Mouse (Mus musculus) cortical plate, adult 2 months (tissue): ENCODE results near the gene Ndufs2.

Experiments
- CTCF ChIP-seq: fragments of 200-500 bp; IDR thresholded peaks from 2 replicates; pipeline ENCODE4 v1.5.1; 2011; ENCODE audit warnings: mild to moderate bottlenecking, control low read depth, low read length; ENCODE audit not compliant: insufficient read depth; ENCODE audit errors: extremely low read depth
- POLR2A ChIP-seq: fragments of 200-500 bp; IDR thresholded peaks from 2 replicates; pipeline ENCODE4 v1.6.1; 2011; ENCODE audit warnings: mild to moderate bottlenecking, low read length, control low read depth; ENCODE audit not compliant: insufficient read depth; ENCODE audit errors: extremely low read depth

- no peak for TF ChIP-seq CTCF
- TF ChIP-seq POLR2A = no peak
These were observed 57.0 kb downstream of the Ndufs2 start for GRCm38 (mm10) chr1:171193911-171194830.
